Comparison of ENCODE assay signal across 21 mouse cellular contexts in genomic region chr1:172212776-172213175, GRCm38 (mm10). TPM values are rescaled to one million over a fixed set of nuclear protein-coding genes. Genes with fewer than 3 reads are reported as not detected.
DNase-seq lines count a peak whose midpoint lies in the region; ATAC-seq and TF ChIP-seq lines count a peak whose summit lies in the region.
"Had no signal": no experiment of that assay in that cellular context is flagged by ENCODE, and none has a peak within 500 bp of the region (broad histone marks: within the 10 kb centered on the region; RNA-seq: fewer than 3 reads in every experiment).

No protein-coding gene starts in this region.

- peaks cover 42% of the 10 kb centered on the region for H3K4me1 ChIP-seq in heart, embryonic 15.5 days (replicated peaks)
- peaks cover 19% of the 10 kb centered on the region for H3K4me1 ChIP-seq in midbrain, embryonic 11.5 days (ENCODE audit: control insufficient read depth, insufficient read depth, low read length)
- peaks cover 16% of the 10 kb centered on the region for H3K4me1 ChIP-seq in midbrain, embryonic 15.5 days
- H3K4me1 ChIP-seq in limb, embryonic 14.5 days (ENCODE audit: control insufficient read depth, insufficient read depth, low read length): peaks cover 7% of the 10 kb centered on the region; the same call in 1 of the 2 replicates

- no peaks in the 10 kb centered on the region for H3K27me3 ChIP-seq in heart, embryonic 15.5 days
- no peaks in the 10 kb centered on the region for H3K27me3 ChIP-seq in midbrain, embryonic 11.5 days (ENCODE audit: control insufficient read depth, insufficient read depth, low read length)
- no peaks in the 10 kb centered on the region for H3K27me3 ChIP-seq in midbrain, embryonic 15.5 days (replicated peaks)
- no peaks in the 10 kb centered on the region for H3K27me3 ChIP-seq in limb, embryonic 14.5 days (ENCODE audit: control insufficient read depth, insufficient read depth, low read length)
- H3K27me3 ChIP-seq: embryonic facial prominence, embryonic 12.5 days; limb, embryonic 15.5 days had no signal

- H3K36me3 ChIP-seq in heart, embryonic 15.5 days: no peaks in the 10 kb centered on the region
- no peaks in the 10 kb centered on the region for H3K36me3 ChIP-seq in midbrain, embryonic 11.5 days (ENCODE audit: control insufficient read depth, insufficient read depth, low read length)
- H3K36me3 ChIP-seq in midbrain, embryonic 15.5 days (replicated peaks): no peaks in the 10 kb centered on the region
- 0 out of 2 replicates have a peak, but pooled peaks cover 4% of the 10 kb centered on the region for H3K36me3 ChIP-seq in limb, embryonic 14.5 days (ENCODE audit: control insufficient read depth, insufficient read depth, low read length)
- H3K36me3 ChIP-seq: embryonic facial prominence, embryonic 12.5 days; limb, embryonic 15.5 days had no signal

- TF ChIP-seq POLR2A in limb, embryonic 14.5 days (IDR thresholded peaks at IDR 0.05; ENCODE audit: borderline replicate concordance, extremely low read depth, insufficient read depth, insufficient read length): no peak

- peak overlapping the region; percentile 30; the same call in 1 of the 2 replicates for H3K27ac ChIP-seq in heart, embryonic 15.5 days
- H3K27ac ChIP-seq in midbrain, embryonic 11.5 days (ENCODE audit: low read depth, low read length): peak overlapping the region; percentile 16
- no peak overlapping the region; the same call in 1 of the 2 replicates for H3K27ac ChIP-seq in midbrain, embryonic 15.5 days
- 0 out of 2 replicates have a peak overlapping the region, but pooled peaks have one; percentile 5 for H3K27ac ChIP-seq in limb, embryonic 14.5 days (replicated peaks; ENCODE audit: low read depth, low read length)
- H3K27ac ChIP-seq: embryonic facial prominence, embryonic 12.5 days; left cerebral cortex, adult 2 months; limb, embryonic 15.5 days had no signal

- intact Hi-C loops in heart, postnatal 25 days (cut with DNase I): no loop called here
- intact Hi-C loops in left cerebral cortex, postnatal 14 days (cut with DNase I): no loop called here

- no peak overlapping the region for H3K4me3 ChIP-seq in heart, embryonic 15.5 days
- no peak overlapping the region for H3K4me3 ChIP-seq in midbrain, embryonic 11.5 days (ENCODE audit: low read depth, low read length)
- no peak overlapping the region for H3K4me3 ChIP-seq in midbrain, embryonic 15.5 days
- H3K4me3 ChIP-seq in limb, embryonic 14.5 days (replicated peaks; ENCODE audit: low read length): no peak overlapping the region
- H3K4me3 ChIP-seq: embryonic facial prominence, embryonic 12.5 days; left cerebral cortex, adult 2 months; limb, embryonic 15.5 days had no signal

- ATAC-seq in heart, embryonic 15.5 days (replicated peaks; ENCODE audit: insufficient number of reproducible peaks, insufficient read depth, low FRiP score, low read depth): no peak
- ATAC-seq in midbrain, embryonic 11.5 days (ENCODE audit: low FRiP score): no peak
- no peak for ATAC-seq in midbrain, embryonic 15.5 days (replicated peaks)
- no peak for ATAC-seq in limb, embryonic 14.5 days (ENCODE audit: low FRiP score, low read depth)
- ATAC-seq: forebrain, embryonic 14.5 days; liver, postnatal 0 days had no signal

- 56% methylated on average over 5 of the region's 5 CpGs for WGBS in heart, embryonic 15.5 days
- 53% methylated on average over 5 of the region's 5 CpGs for WGBS in midbrain, embryonic 11.5 days
- WGBS in midbrain, embryonic 15.5 days: 37% methylated on average over 5 of the region's 5 CpGs
- 53% methylated on average over 5 of the region's 5 CpGs for WGBS in limb, embryonic 14.5 days

- H3K4me2 ChIP-seq in heart, embryonic 15.5 days: no peak overlapping the region
- no peak overlapping the region for H3K4me2 ChIP-seq in midbrain, embryonic 11.5 days
- no peak overlapping the region for H3K4me2 ChIP-seq in midbrain, embryonic 15.5 days
- H3K4me2 ChIP-seq in limb, embryonic 14.5 days (replicated peaks; ENCODE audit: low read depth, low read length, severe bottlenecking): no peak overlapping the region
- H3K4me2 ChIP-seq: embryonic facial prominence, embryonic 12.5 days; limb, embryonic 15.5 days had no signal

- H3K9me3 ChIP-seq in heart, embryonic 15.5 days (replicated peaks): no peaks in the 10 kb centered on the region
- H3K9me3 ChIP-seq in midbrain, embryonic 11.5 days (ENCODE audit: control insufficient read depth, low read length): no peaks in the 10 kb centered on the region
- no peaks in the 10 kb centered on the region for H3K9me3 ChIP-seq in midbrain, embryonic 15.5 days
- no peaks in the 10 kb centered on the region for H3K9me3 ChIP-seq in limb, embryonic 14.5 days (ENCODE audit: control insufficient read depth, low read length)
- H3K9me3 ChIP-seq: embryonic facial prominence, embryonic 12.5 days; limb, embryonic 15.5 days had no signal

- no peak for DNase-seq in heart, postnatal 25 days (ENCODE audit: low spot score)
- no peak for DNase-seq in midbrain, embryonic 11.5 days (ENCODE audit: low spot score, missing footprints)
- DNase-seq in ZHBTc4 (ENCODE audit: low read depth, low spot score): peak; percentile 52
- DNase-seq in limb, embryonic 14.5 days (ENCODE audit: low spot score): no peak
- DNase-seq in left cerebral cortex, postnatal 14 days (ENCODE audit: low spot score in 2 of 2): no peak
- DNase-seq: cerebellum, postnatal 36 days; gastrocnemius, postnatal 10 days; liver, postnatal 0 days; right cerebral cortex, postnatal 25 days had no signal

- H3K9ac ChIP-seq in heart, embryonic 15.5 days: no peak overlapping the region
- H3K9ac ChIP-seq in midbrain, embryonic 11.5 days (ENCODE audit: low read length): 0 out of 2 replicates have a peak overlapping the region, but pooled peaks have one; percentile 22
- no peak overlapping the region for H3K9ac ChIP-seq in midbrain, embryonic 15.5 days
- H3K9ac ChIP-seq in limb, embryonic 14.5 days (ENCODE audit: low read depth, low read length, severe bottlenecking): no peak overlapping the region
- H3K9ac ChIP-seq: embryonic facial prominence, embryonic 12.5 days; limb, embryonic 15.5 days; liver, postnatal 0 days had no signal

RNA-seq across cellular contexts. Expression of gene Pea15a, which starts 6.2 kb away (rescaled TPM):
- 165 and 179 TPM in 2 replicates for polyA plus RNA-seq in heart, embryonic 15.5 days (2015; fragmentation: Nextera tagmentation; extraction: Ambion mirVana)
- total RNA-seq in heart, postnatal 25 days (2021): 10 to 100 TPM; 65.8 to 70.5 TPM
- 332 and 337 TPM in 2 replicates for polyA plus RNA-seq in midbrain, embryonic 11.5 days (2014; fragmentation: Nextera tagmentation; extraction: Ambion mirVana)
- 437 and 473 TPM in 2 replicates for polyA plus RNA-seq in midbrain, embryonic 15.5 days (2015; fragmentation: Nextera tagmentation; extraction: Ambion mirVana)
- polyA plus RNA-seq in limb, embryonic 14.5 days (2012; rRNA removed): 106 and 108 TPM in 2 replicates
- polyA plus RNA-seq in limb, embryonic 14.5 days (2014; fragmentation: Nextera tagmentation; extraction: Ambion mirVana): 119 and 122 TPM in 2 replicates
- total RNA-seq in left cerebral cortex, postnatal 14 days (2021): 100 to 1,000 TPM; 377 to 379 TPM

RNA-seq across cellular contexts. Expression of gene Casq1, which starts 6.9 kb away (rescaled TPM):
- polyA plus RNA-seq in heart, embryonic 15.5 days (2015; fragmentation: Nextera tagmentation; extraction: Ambion mirVana): 96.7 and 102 TPM in 2 replicates
- total RNA-seq in heart, postnatal 25 days (2021): 10 to 100 TPM; 12.6 to 18.0 TPM
- 1.4 and 2.1 TPM in 2 replicates for polyA plus RNA-seq in midbrain, embryonic 11.5 days (2014; fragmentation: Nextera tagmentation; extraction: Ambion mirVana)
- polyA plus RNA-seq in midbrain, embryonic 15.5 days (2015; fragmentation: Nextera tagmentation; extraction: Ambion mirVana): 1.7 and 2.7 TPM in 2 replicates
- polyA plus RNA-seq in limb, embryonic 14.5 days (2012; rRNA removed): 13.3 and 17.8 TPM in 2 replicates
- polyA plus RNA-seq in limb, embryonic 14.5 days (2014; fragmentation: Nextera tagmentation; extraction: Ambion mirVana): 11.3 and 14.9 TPM in 2 replicates
- total RNA-seq in left cerebral cortex, postnatal 14 days (2021): under 1 TPM in 1 of 2 experiments, not detected in 1; 0.55 TPM

RNA-seq across cellular contexts. Expression of gene Atp1a4, which starts 45.4 kb away (rescaled TPM):
- polyA plus RNA-seq in heart, embryonic 15.5 days (2015; fragmentation: Nextera tagmentation; extraction: Ambion mirVana): 0.10 and 0.28 TPM in 2 replicates
- not detected for total RNA-seq in heart, postnatal 25 days (2021)
- polyA plus RNA-seq in midbrain, embryonic 11.5 days (2014; fragmentation: Nextera tagmentation; extraction: Ambion mirVana): not detected in 2 replicates
- 0.05 TPM in 1 of 2 replicates, not detected in the other for polyA plus RNA-seq in midbrain, embryonic 15.5 days (2015; fragmentation: Nextera tagmentation; extraction: Ambion mirVana)
- polyA plus RNA-seq in limb, embryonic 14.5 days (2012; rRNA removed): 0.03 TPM in 1 of 2 replicates, not detected in the other
- polyA plus RNA-seq in limb, embryonic 14.5 days (2014; fragmentation: Nextera tagmentation; extraction: Ambion mirVana): not detected in 2 replicates
- total RNA-seq in left cerebral cortex, postnatal 14 days (2021): not detected
- total RNA-seq: heart, adult 8-10 months; layer of hippocampus, adult 8-10 months; left cerebral cortex, adult 2 months had no signal
- polyA plus RNA-seq: embryonic facial prominence, embryonic 12.5 days; intestine, embryonic 14.5 days; kidney, embryonic 14.5 days; limb, embryonic 15.5 days; neural tube, embryonic 11.5 days; thymus, postnatal 0 days had no signal

RNA-seq across cellular contexts. Expression of gene Igsf8, which starts 48.7 kb away (rescaled TPM):
- 20.6 and 35.4 TPM in 2 replicates for polyA plus RNA-seq in heart, embryonic 15.5 days (2015; fragmentation: Nextera tagmentation; extraction: Ambion mirVana)
- total RNA-seq in heart, postnatal 25 days (2021): 10 to 100 TPM in 1 of 2 experiments, 1 to 10 TPM in 1; 9.3 to 15.2 TPM
- polyA plus RNA-seq in midbrain, embryonic 11.5 days (2014; fragmentation: Nextera tagmentation; extraction: Ambion mirVana): 47.2 and 55.1 TPM in 2 replicates
- 66.2 and 77.2 TPM in 2 replicates for polyA plus RNA-seq in midbrain, embryonic 15.5 days (2015; fragmentation: Nextera tagmentation; extraction: Ambion mirVana)
- 71.4 and 86.4 TPM in 2 replicates for polyA plus RNA-seq in limb, embryonic 14.5 days (2012; rRNA removed)
- polyA plus RNA-seq in limb, embryonic 14.5 days (2014; fragmentation: Nextera tagmentation; extraction: Ambion mirVana): 49.8 and 50.1 TPM in 2 replicates
- total RNA-seq in left cerebral cortex, postnatal 14 days (2021): 100 to 1,000 TPM; 231 to 244 TPM
